In genomic region chr6:53455442-53455841, GRCm38 (mm10) we compare ENCODE assay signal across 15 mouse cellular contexts.
DNase-seq lines count a peak whose midpoint lies in the region; ATAC-seq and TF ChIP-seq lines count a peak whose summit lies in the region.
"Had no signal": no experiment of that assay in that cellular context is flagged by ENCODE, and none has a peak within 500 bp of the region (broad histone marks: within the 10 kb centered on the region; RNA-seq: fewer than 3 reads in every experiment).

No protein-coding gene starts in this region.

- peaks cover 83% of the 10 kb centered on the region for H3K4me1 ChIP-seq in limb, embryonic 13.5 days
- peaks cover 11% of the 10 kb centered on the region for H3K4me1 ChIP-seq in midbrain, embryonic 10.5 days
- H3K4me1 ChIP-seq in hindbrain, postnatal 0 days (ENCODE audit: insufficient read depth, low read length), result no peaks in the 10 kb centered on the region

- peak; percentile 66 to 69 for DNase-seq in spleen, postnatal 36 days (ENCODE audit: low spot score in 2 of 2)
- no peak for DNase-seq in spleen, postnatal 4 days (ENCODE audit: low spot score in 2 of 2)
- DNase-seq in R1 (ENCODE audit: low read depth, low spot score), result peak; percentile 85
- DNase-seq in left cerebral cortex, postnatal 10 days (ENCODE audit: extremely low spot score in 1 of 2, low spot score in 2 of 2), result no peak
- no peak for DNase-seq in midbrain, embryonic 10.5 days (ENCODE audit: low spot score)
- no peak for DNase-seq in hindbrain, postnatal 0 days (ENCODE audit: low spot score)
- DNase-seq: adrenal gland, postnatal 10 days; cerebellum, adult 9-10 months; heart, adult 2 months; kidney, adult 9 months; liver, postnatal 0 days had no signal

- TF ChIP-seq CTCF in hindbrain, postnatal 0 days (IDR thresholded peaks at IDR 0.05; ENCODE audit: low read depth), result no peak

- H3K27ac ChIP-seq in limb, embryonic 13.5 days, result peak overlapping the region; percentile 64
- no peak overlapping the region for H3K27ac ChIP-seq in midbrain, embryonic 10.5 days (replicated peaks)
- no peak overlapping the region for H3K27ac ChIP-seq in hindbrain, postnatal 0 days
- H3K27ac ChIP-seq: heart, adult 2 months had no signal

- ATAC-seq in limb, embryonic 13.5 days (ENCODE audit: low FRiP score, low read depth), result no peak
- ATAC-seq in hindbrain, postnatal 0 days, result no peak
- ATAC-seq: forebrain, embryonic 16.5 days; hindbrain, embryonic 16.5 days; liver, postnatal 0 days had no signal

- WGBS in limb, embryonic 13.5 days, result 55% methylated on average over 4 of the region's 4 CpGs
- 76% methylated on average over 4 of the region's 4 CpGs for WGBS in midbrain, embryonic 10.5 days
- 68% methylated on average over 4 of the region's 4 CpGs for WGBS in hindbrain, postnatal 0 days

- no peak overlapping the region for H3K4me3 ChIP-seq in limb, embryonic 13.5 days
- H3K4me3 ChIP-seq in midbrain, embryonic 10.5 days, result no peak overlapping the region
- no peak overlapping the region for H3K4me3 ChIP-seq in hindbrain, postnatal 0 days (ENCODE audit: low read length)
- H3K4me3 ChIP-seq: erythroblast, embryonic 14.5 days; heart, adult 2 months had no signal

- H3K27me3 ChIP-seq in limb, embryonic 13.5 days, result no peaks in the 10 kb centered on the region
- H3K27me3 ChIP-seq in midbrain, embryonic 10.5 days (ENCODE audit: low read depth, poor library complexity, severe bottlenecking), result no peaks in the 10 kb centered on the region
- no peaks in the 10 kb centered on the region; the same call in 1 of the 2 replicates for H3K27me3 ChIP-seq in hindbrain, postnatal 0 days (ENCODE audit: insufficient read depth, low read length)

- intact Hi-C loops in left cerebral cortex, postnatal 10 days (cut with DNase I), result no loop called here

- peaks cover 10% of the 10 kb centered on the region; the same call in 1 of the 2 replicates for H3K36me3 ChIP-seq in limb, embryonic 13.5 days
- H3K36me3 ChIP-seq in midbrain, embryonic 10.5 days, result no peaks in the 10 kb centered on the region
- no peaks in the 10 kb centered on the region for H3K36me3 ChIP-seq in hindbrain, postnatal 0 days (ENCODE audit: insufficient read depth, low read length)

- no peak overlapping the region for H3K9ac ChIP-seq in limb, embryonic 13.5 days
- H3K9ac ChIP-seq in hindbrain, postnatal 0 days (replicated peaks; ENCODE audit: low read length), result no peak overlapping the region
- H3K9ac ChIP-seq: liver, postnatal 0 days had no signal

- H3K4me2 ChIP-seq in limb, embryonic 13.5 days (replicated peaks), result no peak overlapping the region
- no peak overlapping the region for H3K4me2 ChIP-seq in hindbrain, postnatal 0 days (ENCODE audit: low read depth, low read length)

- no peaks in the 10 kb centered on the region for H3K9me3 ChIP-seq in limb, embryonic 13.5 days
- no peaks in the 10 kb centered on the region for H3K9me3 ChIP-seq in midbrain, embryonic 10.5 days (replicated peaks)
- no peaks in the 10 kb centered on the region for H3K9me3 ChIP-seq in hindbrain, postnatal 0 days (ENCODE audit: low read length)

Comparison
In these comparisons a context has a peak if more than half of its experiments do, and no peak if none do; other contexts are left out.
1. DNase-seq: peak in spleen, postnatal 36 days (2 of 2) and R1 (single experiment); none in spleen, postnatal 4 days (0 of 2), left cerebral cortex, postnatal 10 days (0 of 2), midbrain, embryonic 10.5 days (single experiment) and hindbrain, postnatal 0 days (single experiment).